Mouse (Mus musculus) left cerebral cortex, adult 11 months (tissue): Measurements from ENCODE around the gene Gm11639.

ENCODE experiments used
- DNase-seq: peaks from one replicate; pipeline ENCODE4 v3.0.0; 2022; ENCODE audit warnings: low spot score

The Gm11639 gene

GRCm38 (mm10) chr11:105153068-105153833, 467.7 kb downstream of the Gm11639 start:
- DNase-seq, result no peak

- DNase-seq, result no peak
Measured at GRCm38 (mm10) chr11:105155915-105156314, 470.4 kb downstream of the Gm11639 start.

GRCm38 (mm10) chr11:105156748-105157267, 471.3 kb downstream of the Gm11639 start:
- no peak for DNase-seq

GRCm38 (mm10) chr11:105158047-105158446, 472.5 kb downstream of the Gm11639 start:
- DNase-seq, result no peak

GRCm38 (mm10) chr11:105159673-105160360, 474.3 kb downstream of the Gm11639 start:
- no peak for DNase-seq

- no peak for DNase-seq
Measured at GRCm38 (mm10) chr11:105161411-105161810, 475.9 kb downstream of the Gm11639 start.

- no peak for DNase-seq
Measured at GRCm38 (mm10) chr11:105164516-105165510, 479.3 kb downstream of the Gm11639 start.

- DNase-seq, result no peak
Measured at GRCm38 (mm10) chr11:105166780-105167179, 481.3 kb downstream of the Gm11639 start.
